Mouse (Mus musculus): ENCODE results near the gene Tspan11. TPM values are rescaled to one million over a fixed set of nuclear protein-coding genes. Genes with fewer than 3 reads are reported as not detected.
A peak's percentile ranks its signal among the peaks of the same experiment; 100 is the strongest.

Tspan11 gene
- polyA plus RNA-seq (2015; fragmentation: Nextera tagmentation; extraction: Ambion mirVana) = 8.6 and 8.7 TPM in 2 replicates

- WGBS = 1% methylated on average over 35 of the region's 36 CpGs
- H3K27ac ChIP-seq = peak within 1 kb of the TSS; percentile 89
- peak; percentile 87 for ATAC-seq (ENCODE audit: low FRiP score)
- peak within 1 kb of the TSS; percentile 79 for H3K9ac ChIP-seq
- H3K4me3 ChIP-seq = peak within 1 kb of the TSS; percentile 50
- H3K36me3 ChIP-seq = no peaks in the 10 kb centered on the region
- peaks cover 6% of the 10 kb centered on the region; the same call in 1 of the 2 replicates for H3K27me3 ChIP-seq
- H3K9me3 ChIP-seq = no peaks in the 10 kb centered on the region
- H3K4me1 ChIP-seq (replicated peaks) = peaks cover 53% of the 10 kb centered on the region
- H3K4me2 ChIP-seq = peak within 1 kb of the TSS; percentile 84
Observed at GRCm38 (mm10) chr6:127887511-127888421, at the start of gene Tspan11. Gene Tspan11 (plus strand): TSS chr6:127887589.

GRCm38 (mm10) chr6:127837910-127838309 is 49.5 kb upstream of the Tspan11 start:
- no peaks in the 10 kb centered on the region for H3K4me1 ChIP-seq (replicated peaks)
- 0 out of 2 replicates have a peak, but pooled peaks cover 3% of the 10 kb centered on the region for H3K27me3 ChIP-seq
- no peak overlapping the region for H3K27ac ChIP-seq
- no peaks in the 10 kb centered on the region; the same call in 1 of the 2 replicates for H3K9me3 ChIP-seq
- WGBS = 96% methylated on average over 4 of the region's 4 CpGs
- no peak for ATAC-seq (ENCODE audit: low FRiP score)
- H3K36me3 ChIP-seq = no peaks in the 10 kb centered on the region
- H3K9ac ChIP-seq = no peak overlapping the region
- H3K4me2 ChIP-seq = no peak overlapping the region
- no peak overlapping the region for H3K4me3 ChIP-seq

- H3K4me1 ChIP-seq (replicated peaks) = no peaks in the 10 kb centered on the region
- 0 out of 2 replicates have a peak, but pooled peaks cover 3% of the 10 kb centered on the region for H3K27me3 ChIP-seq
- no peak overlapping the region for H3K4me3 ChIP-seq
- H3K9ac ChIP-seq = no peak overlapping the region
- H3K4me2 ChIP-seq = no peak overlapping the region
- WGBS = 84% methylated on average over 2 of the region's 2 CpGs
- no peak overlapping the region for H3K27ac ChIP-seq
- no peaks in the 10 kb centered on the region for H3K36me3 ChIP-seq
- no peaks in the 10 kb centered on the region; the same call in 1 of the 2 replicates for H3K9me3 ChIP-seq
- ATAC-seq (ENCODE audit: low FRiP score) = no peak
Observed at GRCm38 (mm10) chr6:127839538-127839937, 47.9 kb upstream of the Tspan11 start.

GRCm38 (mm10) chr6:127840171-127840570 is 47.2 kb upstream of the Tspan11 start:
- no peak for ATAC-seq (ENCODE audit: low FRiP score)
- Histone ChIP-seq H3K4me3 (no peak overlapping the region), H3K36me3 (no peaks in the 10 kb centered on the region), H3K4me2 (no peak overlapping the region), H3K4me1 (replicated peaks) (no peaks in the 10 kb centered on the region), H3K27me3 (0 out of 2 replicates have a peak, but pooled peaks cover 3% of the 10 kb centered on the region), H3K9me3 (no peaks in the 10 kb centered on the region; the same call in 1 of the 2 replicates), H3K27ac (no peak overlapping the region), H3K9ac (no peak overlapping the region)
- WGBS = 73% methylated on average over 7 of the region's 7 CpGs

GRCm38 (mm10) chr6:127841326-127841725 is 46.1 kb upstream of the Tspan11 start:
- 66% methylated on average over 7 of the region's 7 CpGs for WGBS
- Histone ChIP-seq H3K27ac (no peak overlapping the region), H3K9me3 (no peaks in the 10 kb centered on the region; the same call in 1 of the 2 replicates), H3K4me2 (no peak overlapping the region), H3K4me1 (replicated peaks) (no peaks in the 10 kb centered on the region), H3K9ac (no peak overlapping the region), H3K36me3 (no peaks in the 10 kb centered on the region), H3K27me3 (0 out of 2 replicates have a peak, but pooled peaks cover 3% of the 10 kb centered on the region), H3K4me3 (no peak overlapping the region)
- no peak for ATAC-seq (ENCODE audit: low FRiP score)

GRCm38 (mm10) chr6:127846521-127846920 is 40.9 kb upstream of the Tspan11 start:
- H3K27ac ChIP-seq = no peak overlapping the region
- H3K4me1 ChIP-seq (replicated peaks) = no peaks in the 10 kb centered on the region
- H3K9ac ChIP-seq = no peak overlapping the region
- H3K27me3 ChIP-seq = no peaks in the 10 kb centered on the region
- 87% methylated on average over 6 of the region's 6 CpGs for WGBS
- no peak overlapping the region for H3K4me2 ChIP-seq
- no peak overlapping the region for H3K4me3 ChIP-seq
- no peaks in the 10 kb centered on the region; the same call in 1 of the 2 replicates for H3K9me3 ChIP-seq
- no peaks in the 10 kb centered on the region for H3K36me3 ChIP-seq
- ATAC-seq (ENCODE audit: low FRiP score) = no peak

- Histone ChIP-seq H3K27me3 (no peaks in the 10 kb centered on the region), H3K9ac (no peak overlapping the region), H3K4me3 (no peak overlapping the region), H3K27ac (no peak overlapping the region), H3K4me1 (replicated peaks) (0 out of 2 replicates have a peak, but pooled peaks cover 10% of the 10 kb centered on the region), H3K9me3 (no peaks in the 10 kb centered on the region), H3K4me2 (no peak overlapping the region), H3K36me3 (no peaks in the 10 kb centered on the region)
- ATAC-seq (ENCODE audit: low FRiP score) = no peak
- WGBS = 89% methylated on average over 6 of the region's 6 CpGs
Observed at GRCm38 (mm10) chr6:127849496-127849895, 37.9 kb upstream of the Tspan11 start.

GRCm38 (mm10) chr6:127851611-127852010 is 35.8 kb upstream of the Tspan11 start:
- Histone ChIP-seq H3K9ac (no peak overlapping the region), H3K9me3 (no peaks in the 10 kb centered on the region), H3K36me3 (no peaks in the 10 kb centered on the region), H3K27ac (no peak overlapping the region), H3K27me3 (no peaks in the 10 kb centered on the region), H3K4me2 (no peak overlapping the region), H3K4me1 (replicated peaks) (peaks cover 26% of the 10 kb centered on the region), H3K4me3 (no peak overlapping the region)
- WGBS = 88% methylated on average over 4 of the region's 4 CpGs
- ATAC-seq (ENCODE audit: low FRiP score) = no peak

- no peak overlapping the region for H3K4me2 ChIP-seq
- 93% methylated on average over 7 of the region's 7 CpGs for WGBS
- no peak overlapping the region for H3K9ac ChIP-seq
- no peak overlapping the region for H3K27ac ChIP-seq
- H3K27me3 ChIP-seq = no peaks in the 10 kb centered on the region
- H3K4me3 ChIP-seq = no peak overlapping the region
- no peak for ATAC-seq (ENCODE audit: low FRiP score)
- H3K9me3 ChIP-seq = no peaks in the 10 kb centered on the region
- H3K36me3 ChIP-seq = no peaks in the 10 kb centered on the region
- peaks cover 26% of the 10 kb centered on the region for H3K4me1 ChIP-seq (replicated peaks)
Observed at GRCm38 (mm10) chr6:127853241-127853640, 34.1 kb upstream of the Tspan11 start.

GRCm38 (mm10) chr6:127853771-127854687 is 33.4 kb upstream of the Tspan11 start:
- Histone ChIP-seq H3K4me2 (no peak overlapping the region), H3K4me3 (no peak overlapping the region), H3K9ac (no peak overlapping the region), H3K36me3 (no peaks in the 10 kb centered on the region), H3K4me1 (replicated peaks) (peaks cover 26% of the 10 kb centered on the region), H3K27ac (no peak overlapping the region), H3K9me3 (no peaks in the 10 kb centered on the region), H3K27me3 (no peaks in the 10 kb centered on the region)
- 0 out of 2 replicates have a peak, but pooled peaks have one; percentile 5 for ATAC-seq (ENCODE audit: low FRiP score)
- 47% methylated on average over 16 of the region's 16 CpGs for WGBS

- 100% methylated on average over 2 of the region's 2 CpGs for WGBS
- Histone ChIP-seq H3K4me3 (no peak overlapping the region), H3K4me2 (no peak overlapping the region), H3K4me1 (replicated peaks) (peaks cover 26% of the 10 kb centered on the region), H3K27ac (no peak overlapping the region), H3K36me3 (no peaks in the 10 kb centered on the region), H3K9ac (no peak overlapping the region), H3K9me3 (no peaks in the 10 kb centered on the region), H3K27me3 (no peaks in the 10 kb centered on the region)
- ATAC-seq (ENCODE audit: low FRiP score) = no peak
Observed at GRCm38 (mm10) chr6:127854688-127855013, 32.7 kb upstream of the Tspan11 start.
